Mouse (Mus musculus) heart, postnatal 0 days (tissue): Measurements from ENCODE around the gene Edil3. TPM values are rescaled to one million over a fixed set of nuclear protein-coding genes. Genes with fewer than 3 reads are reported as not detected.

ENCODE experiments used
- ATAC-seq: fragments of 200-750 bp; cut with Nextera tagmentation; 2 replicates; pipeline ENCODE4 v1.8.0; 2017; ENCODE audit warnings: low read depth, moderate number of reproducible peaks, moderate library complexity; ENCODE audit not compliant: insufficient read depth
- DNase-seq: peaks from one replicate; pipeline ENCODE4 v3.0.0-alpha.2; 2016; ENCODE audit warnings: low spot score
- H3K27ac ChIP-seq: fragments of 300-500 bp; sonication (generic); 2 replicates; pipeline ENCODE4 v1.5.1; 2014; ENCODE audit warnings: low read depth, mild to moderate bottlenecking
- H3K27me3 ChIP-seq: fragments of 300-500 bp; sonication (generic); 2 replicates; pipeline ENCODE4 v1.6.1; 2014; ENCODE audit warnings: low read length, mixed read lengths; ENCODE audit not compliant: control insufficient read depth, insufficient read depth
- H3K36me3 ChIP-seq: fragments of 300-500 bp; sonication (generic); replicated peaks from 2 replicates; pipeline ENCODE4 v1.6.1; 2014; ENCODE audit warnings: low read length, mixed read lengths; ENCODE audit not compliant: control insufficient read depth, insufficient read depth
- H3K4me1 ChIP-seq: fragments of 300-500 bp; sonication (generic); 2 replicates; pipeline ENCODE4 v1.6.1; 2014; ENCODE audit warnings: antibody characterized with exemption; ENCODE audit not compliant: control insufficient read depth, insufficient read depth
- H3K4me2 ChIP-seq: fragments of 300-500 bp; sonication (generic); 2 replicates; pipeline ENCODE4 v1.6.1; 2014; ENCODE audit warnings: low read depth, mild to moderate bottlenecking, low read length, moderate library complexity
- H3K4me3 ChIP-seq: fragments of 300-500 bp; sonication (generic); 2 replicates; pipeline ENCODE4 v1.5.1; 2014; ENCODE audit warnings: low read depth, low read length
- H3K9ac ChIP-seq: fragments of 300-500 bp; sonication (generic); replicated peaks from 2 replicates; pipeline ENCODE4 v1.6.1; 2014; ENCODE audit warnings: low read depth, low read length, mixed read lengths
- H3K9me3 ChIP-seq: fragments of 300-500 bp; sonication (generic); replicated peaks from 2 replicates; pipeline ENCODE4 v1.6.1; 2016; ENCODE audit warnings: low read length; ENCODE audit not compliant: control insufficient read depth
- CTCF ChIP-seq: IDR thresholded peaks from 2 replicates; pipeline ENCODE4 v1.5.1; 2016; ENCODE audit warnings: antibody characterized with exemption, control low read depth, low read depth
- EP300 ChIP-seq: IDR thresholded peaks from 2 replicates; pipeline ENCODE4 v1.6.1; 2016; ENCODE audit warnings: antibody characterized with exemption, low read depth
- WGBS: fragments of 180-500 bp; shearing (Covaris S2); extraction: QIAGEN DNeasy Blood & Tissue Kit; methylation state at CpG from one replicate; pipeline ENCODE4 v1.1.7; 2014; 5-methylcytosine and 5-hydroxymethylcytosine counted together
- polyA plus RNA-seq: library from polyadenylated mRNA; unstranded; fragments of >200 nt; fragmentation: Nextera tagmentation; extraction: Ambion mirVana; gene quantifications from 2 replicates; pipeline ENCODE4 v1.2.1, GENCODE M21; 2015
- total RNA-seq: library from RNA; depleted of rRNA; stranded (reverse); fragments of >200 nt; gene quantifications from 2 replicates; pipeline ENCODE4 v1.2.3, GENCODE M21; 2014; ENCODE audit warnings: low replicate concordance

Gene Edil3
- total and polyA plus RNA-seq, 2 experiments from 2014 or later: 0.63 to 0.76 TPM

GRCm38 (mm10) chr13:89170040-89170439 is 348.8 kb downstream of the Edil3 start:
- ATAC-seq: no peak
- H3K9ac ChIP-seq: no peak overlapping the region
- no peak overlapping the region for H3K4me2 ChIP-seq
- no peaks in the 10 kb centered on the region for H3K4me1 ChIP-seq
- DNase-seq: no peak
- H3K27ac ChIP-seq: no peak overlapping the region
- no peaks in the 10 kb centered on the region for H3K9me3 ChIP-seq
- 89% methylated on average over 4 of the region's 4 CpGs for WGBS
- no peak overlapping the region for H3K4me3 ChIP-seq
- TF ChIP-seq EP300: no peak
- TF ChIP-seq CTCF: no peak
- no peaks in the 10 kb centered on the region for H3K27me3 ChIP-seq
- H3K36me3 ChIP-seq: no peaks in the 10 kb centered on the region

GRCm38 (mm10) chr13:89175154-89175553 is 353.9 kb downstream of the Edil3 start:
- H3K27ac ChIP-seq: no peak overlapping the region
- no peak for DNase-seq
- H3K9me3 ChIP-seq: no peaks in the 10 kb centered on the region
- no peak overlapping the region for H3K4me2 ChIP-seq
- no peaks in the 10 kb centered on the region for H3K36me3 ChIP-seq
- H3K4me1 ChIP-seq: no peaks in the 10 kb centered on the region
- no peak for ATAC-seq
- H3K9ac ChIP-seq: no peak overlapping the region
- no peaks in the 10 kb centered on the region for H3K27me3 ChIP-seq
- WGBS: 84% methylated on average over 2 of the region's 2 CpGs
- TF ChIP-seq EP300 (no peak), CTCF (no peak)
- H3K4me3 ChIP-seq: no peak overlapping the region

- Histone ChIP-seq H3K27me3 (no peaks in the 10 kb centered on the region), H3K36me3 (no peaks in the 10 kb centered on the region), H3K4me2 (no peak overlapping the region), H3K4me3 (no peak overlapping the region), H3K9ac (no peak overlapping the region), H3K4me1 (no peaks in the 10 kb centered on the region), H3K27ac (no peak overlapping the region), H3K9me3 (no peaks in the 10 kb centered on the region)
- TF ChIP-seq CTCF: no peak
- TF ChIP-seq EP300: no peak
- DNase-seq (no peak), ATAC-seq (no peak)
- WGBS: 84% methylated on average over 1 of the region's 1 CpGs
These were observed 367.8 kb downstream of the Edil3 start for GRCm38 (mm10) chr13:89189051-89189450.

GRCm38 (mm10) chr13:89197019-89197418 is 375.7 kb downstream of the Edil3 start:
- DNase-seq: no peak
- H3K9ac ChIP-seq: no peak overlapping the region
- H3K27ac ChIP-seq: no peak overlapping the region
- TF ChIP-seq CTCF (no peak), EP300 (no peak)
- 61% methylated on average over 2 of the region's 2 CpGs for WGBS
- H3K27me3 ChIP-seq: no peaks in the 10 kb centered on the region
- H3K36me3 ChIP-seq: no peaks in the 10 kb centered on the region
- H3K4me3 ChIP-seq: no peak overlapping the region
- no peaks in the 10 kb centered on the region for H3K4me1 ChIP-seq
- H3K9me3 ChIP-seq: no peaks in the 10 kb centered on the region
- ATAC-seq: no peak
- H3K4me2 ChIP-seq: no peak overlapping the region

GRCm38 (mm10) chr13:89199275-89199674 is 378.0 kb downstream of the Edil3 start:
- no peak overlapping the region for H3K4me2 ChIP-seq
- no peaks in the 10 kb centered on the region for H3K27me3 ChIP-seq
- WGBS: 20% methylated on average over 2 of the region's 2 CpGs
- DNase-seq (no peak), ATAC-seq (no peak)
- H3K4me1 ChIP-seq: no peaks in the 10 kb centered on the region
- H3K27ac ChIP-seq: no peak overlapping the region
- H3K9ac ChIP-seq: no peak overlapping the region
- TF ChIP-seq CTCF (no peak), EP300 (no peak)
- no peaks in the 10 kb centered on the region for H3K36me3 ChIP-seq
- H3K9me3 ChIP-seq: no peaks in the 10 kb centered on the region
- H3K4me3 ChIP-seq: no peak overlapping the region

- WGBS: 92% methylated on average over 1 of the region's 1 CpGs
- Histone ChIP-seq H3K4me1 (no peaks in the 10 kb centered on the region), H3K9ac (no peak overlapping the region), H3K36me3 (no peaks in the 10 kb centered on the region), H3K4me2 (no peak overlapping the region), H3K9me3 (no peaks in the 10 kb centered on the region), H3K4me3 (no peak overlapping the region), H3K27me3 (no peaks in the 10 kb centered on the region), H3K27ac (no peak overlapping the region)
- TF ChIP-seq EP300: no peak
- TF ChIP-seq CTCF: no peak
- ATAC-seq (no peak), DNase-seq (no peak)
These were observed 416.8 kb downstream of the Edil3 start for GRCm38 (mm10) chr13:89238104-89238503.
